Mouse (Mus musculus) MEL (cell line): Measurements from ENCODE around the gene Mvb12a. TPM values are rescaled to one million over a fixed set of nuclear protein-coding genes. Genes with fewer than 3 reads are reported as not detected.

Source experiments
- DNase-seq: peaks from one replicate; pipeline ENCODE4 v3.0.0; 2011; ENCODE audit warnings: low read depth, low spot score
- H3K27ac ChIP-seq: 2 replicates; pipeline ENCODE4 v1.5.1; 2012; ENCODE audit warnings: low read depth, mild to moderate bottlenecking, control low read depth, low read length, moderate library complexity; ENCODE audit not compliant: control insufficient read depth
- H3K27me3 ChIP-seq, 2 experiments: fragments of 150-350 bp in 1 of 2; sonication (generic) in 1 of 2; 2 replicates each; pipeline ENCODE4 v1.6.1; 2012; ENCODE audit warnings: low read length in 2 of 2, mild to moderate bottlenecking in 2 of 2, improper control_type of control experiment in 1 of 2, moderate library complexity in 1 of 2; ENCODE audit not compliant: insufficient read depth in 2 of 2, control insufficient read depth in 1 of 2
- H3K36me3 ChIP-seq, 2 experiments: 2 replicates each; pipeline ENCODE4 v1.6.1; 2012 to 2014; ENCODE audit warnings: low read length in 2 of 2, improper control_type of control experiment in 1 of 2, inconsistent platforms in 1 of 2, mild to moderate bottlenecking in 1 of 2; ENCODE audit not compliant: insufficient read depth in 2 of 2, control insufficient read depth in 1 of 2
- H3K4me1 ChIP-seq, 2 experiments: fragments of 150-350 bp in 1 of 2; sonication (generic) in 1 of 2; 2 replicates each; pipeline ENCODE4 v1.6.1; 2012; ENCODE audit warnings: low read length in 2 of 2, improper control_type of control experiment in 1 of 2, mild to moderate bottlenecking in 1 of 2; ENCODE audit not compliant: insufficient read depth in 2 of 2, control insufficient read depth in 1 of 2
- H3K4me3 ChIP-seq, 2 experiments: fragments of 150-350 bp in 1 of 2; sonication (generic) in 1 of 2; 2 replicates each; pipeline ENCODE4 v1.5.1; 2012; ENCODE audit warnings: low read depth in 2 of 2, low read length in 2 of 2, mild to moderate bottlenecking in 2 of 2, moderate library complexity in 2 of 2, control low read depth in 1 of 2, improper control_type of control experiment in 1 of 2; ENCODE audit not compliant: control insufficient read depth in 1 of 2, insufficient read depth in 1 of 2
- H3K79me2 ChIP-seq: 2 replicates; pipeline ENCODE4 v1.6.1; 2012; ENCODE audit warnings: mild to moderate bottlenecking, low read length, moderate library complexity; ENCODE audit not compliant: control insufficient read depth, poor library complexity, insufficient read depth
- H3K9ac ChIP-seq: 2 replicates; pipeline ENCODE4 v1.6.1; 2012; ENCODE audit warnings: low read depth, mild to moderate bottlenecking, control low read depth, low read length, moderate library complexity; ENCODE audit not compliant: control insufficient read depth, poor library complexity, severe bottlenecking
- H3K9me3 ChIP-seq: fragments of 150-350 bp; sonication (generic); replicated peaks from 2 replicates; pipeline ENCODE4 v1.6.1; 2012; ENCODE audit warnings: mild to moderate bottlenecking, low read length, improper control_type of control experiment, moderate library complexity; ENCODE audit not compliant: insufficient read depth
- CHD1 ChIP-seq: IDR thresholded peaks from 2 replicates; pipeline ENCODE4 v1.6.1; 2012; ENCODE audit warnings: low read depth, mild to moderate bottlenecking, inconsistent platforms, low read length, improper control_type of control experiment
- CHD2 ChIP-seq: IDR thresholded peaks from 2 replicates; pipeline ENCODE4 v1.6.1; 2011; ENCODE audit warnings: low read length, improper control_type of control experiment
- CTCF ChIP-seq, 3 experiments: IDR thresholded peaks in 2 of 3; conservative IDR thresholded peaks in 1 of 3; 2 replicates each; pipeline ENCODE4 v1.5.1; 2011 to 2012; ENCODE audit warnings: low read length in 3 of 3, low read depth in 2 of 3, mild to moderate bottlenecking in 2 of 3, improper control_type of control experiment in 1 of 3, inconsistent platforms in 1 of 3, mixed read lengths in 1 of 3, moderate library complexity in 1 of 3; ENCODE audit not compliant: control insufficient read depth in 1 of 3, insufficient read depth in 1 of 3, poor library complexity in 1 of 3, severe bottlenecking in 1 of 3
- E2F4 ChIP-seq: IDR thresholded peaks from 2 replicates; pipeline ENCODE4 v1.6.1; 2011; ENCODE audit warnings: low read depth, low read length, improper control_type of control experiment, borderline replicate concordance
- EP300 ChIP-seq, 2 experiments: IDR thresholded peaks; 2 replicates each; pipeline ENCODE4 v1.6.1; 2011; ENCODE audit warnings: improper control_type of control experiment in 2 of 2, low read length in 2 of 2, low read depth in 1 of 2, mild to moderate bottlenecking in 1 of 2
- GABPA ChIP-seq: IDR thresholded peaks from 2 replicates; pipeline ENCODE4 v1.6.1; 2012; ENCODE audit warnings: low read depth, mild to moderate bottlenecking, inconsistent platforms, low read length, improper control_type of control experiment, moderate library complexity
- GATA1 ChIP-seq: IDR thresholded peaks from 2 replicates; pipeline ENCODE4 v1.6.1; 2011; ENCODE audit warnings: low read depth, low read length, improper control_type of control experiment
- HCFC1 ChIP-seq: IDR thresholded peaks from 2 replicates; pipeline ENCODE4 v1.6.1; 2012; ENCODE audit warnings: low read depth, mild to moderate bottlenecking, inconsistent platforms, low read length, improper control_type of control experiment, moderate library complexity
- JUND ChIP-seq: IDR thresholded peaks from 2 replicates; pipeline ENCODE4 v1.6.1; 2011; ENCODE audit warnings: low read depth, mild to moderate bottlenecking, improper control_type of control experiment, low read length
- MAX ChIP-seq: IDR thresholded peaks from 2 replicates; pipeline ENCODE4 v1.6.1; 2011; ENCODE audit warnings: low read length, improper control_type of control experiment
- MAZ ChIP-seq: IDR thresholded peaks from 2 replicates; pipeline ENCODE4 v1.6.1; 2012; ENCODE audit warnings: low read depth, mild to moderate bottlenecking, inconsistent platforms, low read length, improper control_type of control experiment
- MXI1 ChIP-seq: IDR thresholded peaks from 2 replicates; pipeline ENCODE4 v1.6.1; 2011; ENCODE audit warnings: mild to moderate bottlenecking, low read depth, low read length, improper control_type of control experiment
- MYB ChIP-seq: IDR thresholded peaks from 2 replicates; pipeline ENCODE4 v1.6.1; 2011; ENCODE audit warnings: mild to moderate bottlenecking, low read depth, low read length, improper control_type of control experiment
- NRF1 ChIP-seq: IDR thresholded peaks from 2 replicates; pipeline ENCODE4 v1.6.1; 2014; ENCODE audit warnings: low read depth, mild to moderate bottlenecking, inconsistent platforms, low read length, improper control_type of control experiment, moderate library complexity; ENCODE audit not compliant: poor library complexity, insufficient read depth, severe bottlenecking
- POLR2A ChIP-seq, 2 experiments: IDR thresholded peaks; 2 replicates each; pipeline ENCODE4 v1.6.1; 2011 to 2012; ENCODE audit warnings: low read length in 2 of 2, mild to moderate bottlenecking in 2 of 2, control low read depth in 1 of 2, improper control_type of control experiment in 1 of 2, low read depth in 1 of 2, moderate library complexity in 1 of 2; ENCODE audit not compliant: control insufficient read depth in 1 of 2, insufficient read depth in 1 of 2, poor library complexity in 1 of 2
- POLR2AphosphoS2 ChIP-seq: IDR thresholded peaks from 2 replicates; pipeline ENCODE4 v1.6.1; 2011; ENCODE audit warnings: low read length, improper control_type of control experiment
- POLR2AphosphoS5 ChIP-seq: IDR thresholded peaks from 2 replicates; pipeline ENCODE4 v1.6.1; 2012; ENCODE audit warnings: low read depth, borderline replicate concordance, mild to moderate bottlenecking, inconsistent platforms, low read length, moderate library complexity, mixed read lengths
- RAD21 ChIP-seq: IDR thresholded peaks from 2 replicates; pipeline ENCODE4 v1.6.1; 2011; ENCODE audit warnings: mild to moderate bottlenecking, low read depth, low read length, improper control_type of control experiment
- RCOR1 ChIP-seq: IDR thresholded peaks from 2 replicates; pipeline ENCODE4 v1.6.1; 2012; ENCODE audit warnings: low read depth, mild to moderate bottlenecking, inconsistent platforms, low read length, improper control_type of control experiment
- SMC3 ChIP-seq: IDR thresholded peaks from 2 replicates; pipeline ENCODE4 v1.6.1; 2011; ENCODE audit warnings: low read depth, low read length, improper control_type of control experiment
- TAL1 ChIP-seq: IDR thresholded peaks from 2 replicates; pipeline ENCODE4 v1.6.1; 2012; ENCODE audit warnings: mild to moderate bottlenecking, inconsistent platforms, low read length, moderate library complexity, mixed read lengths
- TBP ChIP-seq: IDR thresholded peaks from 2 replicates; pipeline ENCODE4 v1.8.0; 2011; ENCODE audit warnings: low read depth, low read length, improper control_type of control experiment
- UBTF ChIP-seq: IDR thresholded peaks from 2 replicates; pipeline ENCODE4 v1.6.1; 2012; ENCODE audit warnings: low read depth, mild to moderate bottlenecking, inconsistent platforms, low read length, improper control_type of control experiment, moderate library complexity, borderline replicate concordance; ENCODE audit not compliant: insufficient read depth
- ZKSCAN1 ChIP-seq: IDR thresholded peaks from 2 replicates; pipeline ENCODE4 v1.6.1; 2012; ENCODE audit warnings: low read depth, mild to moderate bottlenecking, inconsistent platforms, low read length, improper control_type of control experiment, moderate library complexity
- ZMIZ1 ChIP-seq: IDR thresholded peaks from 2 replicates; pipeline ENCODE4 v1.6.1; 2012; ENCODE audit warnings: low read depth, mild to moderate bottlenecking, inconsistent platforms, low read length, improper control_type of control experiment, moderate library complexity
- polyA plus RNA-seq, 2 experiments: library from polyadenylated mRNA; stranded (reverse) in 1 of 2; unstranded in 1 of 2; fragments of >175 nt in 1 of 2; fragments of >200 nt in 1 of 2; gene quantifications; 2 replicates each; pipeline versions ENCODE4 v1.2.1 to v1.2.4; 2012; ENCODE audit warnings: low replicate concordance in 2 of 2, low read depth in 1 of 2; ENCODE audit not compliant: insufficient read length in 2 of 2, insufficient read depth in 1 of 2, missing spikeins in 1 of 2
- total RNA-seq: library from RNA; depleted of rRNA; stranded (reverse); fragments of 300-350 nt; gene quantifications from 2 replicates; pipeline ENCODE4 v1.2.3, GENCODE M21; 2012

Mvb12a gene
- total and polyA plus RNA-seq, 3 experiments = 46.5 to 67.3 TPM; not detected in 1

GRCm38 (mm10) chr8:71595862-71596261 is 53.1 kb downstream of the Mvb12a start (continued):
- TF ChIP-seq CHD1 = no peak
- no peak for TF ChIP-seq MAZ
- TF ChIP-seq HCFC1 = peak; percentile 48; the same call in 1 of the 2 replicates
- no peak for TF ChIP-seq JUND
- TF ChIP-seq POLR2AphosphoS2 = no peak
- no peak for TF ChIP-seq RCOR1
- TF ChIP-seq UBTF = no peak
- no peak for TF ChIP-seq TAL1
- no peak for TF ChIP-seq EP300 (IDR thresholded peaks at IDR 0.05; ENCODE audit: low read depth in 1 of 2, low read length in 2 of 2)
- no peak for TF ChIP-seq MYB
- no peak for TF ChIP-seq MXI1
- TF ChIP-seq GABPA = no peak
- TF ChIP-seq POLR2AphosphoS5 = no peak
- TF ChIP-seq CTCF (IDR thresholded peaks at IDR 0.05 in 2 of 3, conservative IDR thresholded peaks at IDR 0.05 in 1 of 3; ENCODE audit: control insufficient read depth in 1 of 3, insufficient read depth in 1 of 3, low read depth in 2 of 3, low read length in 3 of 3, poor library complexity in 1 of 3, severe bottlenecking in 1 of 3) = peak; percentile 79 to 99 (median 99)
- TF ChIP-seq MAX = no peak
- no peak for TF ChIP-seq ZMIZ1
- no peak for TF ChIP-seq E2F4
- no peak for TF ChIP-seq ZKSCAN1
- TF ChIP-seq RAD21 = peak; percentile 30
- no peak for TF ChIP-seq TBP
- TF ChIP-seq NRF1 = no peak
- no peak for TF ChIP-seq GATA1
- no peak for TF ChIP-seq POLR2A (IDR thresholded peaks at IDR 0.05; ENCODE audit: control insufficient read depth in 1 of 2, insufficient read depth in 1 of 2, low read depth in 1 of 2, low read length in 2 of 2, poor library complexity in 1 of 2)
- no peak for TF ChIP-seq CHD2
- TF ChIP-seq, all 39 proteins: peak for 6

GRCm38 (mm10) chr8:71596384-71596783 is 53.7 kb downstream of the Mvb12a start:
- peaks cover 17% of the 10 kb centered on the region for H3K79me2 ChIP-seq
- peaks cover 0 to 12% of the 10 kb centered on the region in 2 experiments; a peak in 3 of 4 replicates for H3K36me3 ChIP-seq
- peaks cover 9 to 24% of the 10 kb centered on the region in 2 experiments for H3K4me1 ChIP-seq
- no peak overlapping the region for H3K4me3 ChIP-seq
- H3K27ac ChIP-seq = peak overlapping the region; percentile 3; the same call in 1 of the 2 replicates
- no peaks in the 10 kb centered on the region for H3K27me3 ChIP-seq
- no peaks in the 10 kb centered on the region for H3K9me3 ChIP-seq
- TF ChIP-seq SMC3 (no peak), CHD1 (no peak)
- H3K9ac ChIP-seq = no peak overlapping the region
- peak; percentile 47 for DNase-seq
